Mouse (Mus musculus) kidney, adult 2 months (tissue): ENCODE results near the gene Klf11. TPM values are rescaled to one million over a fixed set of nuclear protein-coding genes. Genes with fewer than 3 reads are reported as not detected.

Experiments used
- DNase-seq: peaks from one replicate; pipeline ENCODE4 v3.0.0; 2021
- H3K27ac ChIP-seq: fragments of 200-500 bp; 2 replicates; pipeline ENCODE4 v1.5.1; 2012; ENCODE audit warnings: low read depth, low read length, control low read depth, inconsistent platforms; ENCODE audit not compliant: insufficient read depth
- H3K27me3 ChIP-seq: fragments of 200-500 bp; replicated peaks from 2 replicates; pipeline ENCODE4 v1.6.1; 2012; ENCODE audit warnings: mild to moderate bottlenecking, moderate library complexity, low read length, inconsistent platforms; ENCODE audit not compliant: control insufficient read depth, insufficient read depth
- H3K36me3 ChIP-seq: fragments of 200-500 bp; 2 replicates; pipeline ENCODE4 v1.6.1; 2012; ENCODE audit warnings: mild to moderate bottlenecking, moderate library complexity, low read length, inconsistent platforms; ENCODE audit not compliant: control insufficient read depth, insufficient read depth
- H3K4me1 ChIP-seq: fragments of 200-500 bp; 2 replicates; pipeline ENCODE4 v1.6.1; 2011; ENCODE audit warnings: low read length; ENCODE audit not compliant: control insufficient read depth, insufficient read depth
- H3K4me3 ChIP-seq: fragments of 200-500 bp; 2 replicates; pipeline ENCODE4 v1.5.1; 2011; ENCODE audit warnings: mild to moderate bottlenecking, low read depth, low read length, control low read depth; ENCODE audit not compliant: insufficient read depth
- CTCF ChIP-seq: fragments of 200-500 bp; conservative IDR thresholded peaks from 2 replicates; pipeline ENCODE4 v1.5.1; 2011; ENCODE audit warnings: low read depth, mild to moderate bottlenecking, control low read depth, low read length, moderate library complexity, mixed read lengths; ENCODE audit not compliant: insufficient read depth, insufficient read length
- POLR2A ChIP-seq: fragments of 200-500 bp; IDR thresholded peaks from one replicate; pipeline ENCODE4 v1.6.1; 2011; ENCODE audit warnings: low read depth, low read length, control low read depth
- WGBS: fragments of 180-500 bp; shearing (Covaris S2); methylation state at CpG from one replicate; pipeline ENCODE4 v1.1.7; 2018; 5-methylcytosine and 5-hydroxymethylcytosine counted together
- polyA plus RNA-seq: library from polyadenylated mRNA; depleted of rRNA; stranded (reverse); fragments of >200 nt; gene quantifications from 2 replicates; pipeline ENCODE4 v1.2.3, GENCODE M21; 2012

The Klf11 gene
- polyA plus RNA-seq, 1 experiment, result 8.5 TPM

DNA sequence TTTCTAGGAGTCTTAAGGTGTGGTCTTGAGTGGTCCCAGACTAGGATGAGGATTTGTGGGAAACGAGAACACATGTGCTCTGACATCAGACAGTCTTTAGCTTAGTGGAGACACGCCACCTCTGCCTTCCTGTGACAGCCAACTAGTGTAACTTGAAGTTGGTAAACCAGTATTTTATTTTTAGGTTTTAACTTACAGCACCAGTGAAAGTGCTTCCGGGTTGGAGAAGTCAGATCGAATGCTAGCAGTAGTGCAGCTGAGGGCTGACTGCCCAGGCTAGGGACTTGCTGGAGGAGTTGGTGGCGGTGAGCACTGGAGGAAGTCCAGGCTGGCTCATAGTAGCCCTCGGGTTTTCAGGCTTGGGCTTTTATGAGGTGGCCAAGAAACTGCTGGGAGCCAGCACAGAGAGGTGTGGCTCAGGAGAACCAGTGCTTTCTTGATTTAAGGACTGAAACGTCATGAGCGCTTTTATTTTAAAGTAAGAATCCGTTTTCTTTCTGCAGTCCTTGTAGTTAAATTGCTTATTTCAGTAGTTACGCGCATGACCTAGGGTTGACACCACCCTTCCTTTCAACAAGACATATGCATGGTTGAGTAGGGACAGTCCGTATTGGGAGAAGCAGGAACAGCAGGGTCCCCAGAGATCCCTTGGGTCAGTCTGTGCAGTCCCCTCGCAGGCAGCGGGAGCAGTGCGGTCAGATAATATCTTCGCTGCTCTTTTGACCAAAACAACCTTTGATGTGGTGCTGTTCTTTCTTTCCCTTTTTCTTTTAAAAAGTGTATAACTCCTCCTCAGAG, 3.2 kb downstream of the Klf11 start:
- TF ChIP-seq POLR2A, result no peak
- no peak for TF ChIP-seq CTCF
- no peak overlapping the region for H3K4me3 ChIP-seq
- H3K27me3 ChIP-seq, result no peaks in the 10 kb centered on the region
- H3K36me3 ChIP-seq, result no peaks in the 10 kb centered on the region
- 58% methylated on average over 16 of the region's 16 CpGs for WGBS
- H3K4me1 ChIP-seq, result peaks cover 26% of the 10 kb centered on the region
- DNase-seq, result no peak
- H3K27ac ChIP-seq, result no peak overlapping the region

- Histone ChIP-seq H3K27ac (no peak overlapping the region), H3K36me3 (no peaks in the 10 kb centered on the region)
These were observed 5.4 kb downstream of the Klf11 start for GRCm38 (mm10) chr12:24656436-24656835.

DNA sequence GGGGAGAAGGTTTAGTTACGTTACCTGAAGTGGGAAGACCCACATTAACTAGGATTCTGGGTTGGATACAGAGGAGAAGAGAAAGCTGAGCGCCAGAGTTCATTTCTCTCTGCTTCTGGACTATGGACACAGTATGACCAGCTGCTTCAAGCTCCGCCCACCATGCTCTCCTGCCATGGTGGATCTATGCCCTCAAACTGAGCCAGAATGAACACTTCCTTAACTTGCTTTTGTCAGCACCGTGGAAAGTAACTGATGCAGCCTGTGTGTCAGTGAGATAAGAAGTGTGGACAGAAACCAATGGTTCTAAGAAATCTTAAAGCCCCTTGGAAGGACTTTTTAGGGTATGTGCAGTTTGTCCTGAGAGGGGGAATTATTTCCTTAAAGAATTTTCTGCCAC, 7.9 kb downstream of the Klf11 start:
- 0 out of 2 replicates have a peak, but pooled peaks cover 1% of the 10 kb centered on the region for H3K36me3 ChIP-seq
- WGBS, result 48% methylated on average over 4 of the region's 4 CpGs
- TF ChIP-seq POLR2A (no peak), CTCF (no peak)
- peaks cover 18% of the 10 kb centered on the region for H3K4me1 ChIP-seq
- no peak overlapping the region for H3K27ac ChIP-seq
- peak; percentile 78 for DNase-seq
- no peak overlapping the region for H3K4me3 ChIP-seq
- H3K27me3 ChIP-seq, result no peaks in the 10 kb centered on the region

More at GRCm38 (mm10) chr12:24656436-24656835, 5.4 kb downstream of the Klf11 start:
- 44% methylated on average over 3 of the region's 3 CpGs for WGBS
- TF ChIP-seq CTCF, result peak; percentile 42
- TF ChIP-seq POLR2A, result no peak
- peak; percentile 63 for DNase-seq
- H3K27me3 ChIP-seq, result no peaks in the 10 kb centered on the region
- H3K4me3 ChIP-seq, result no peak overlapping the region
- H3K4me1 ChIP-seq, result peaks cover 24% of the 10 kb centered on the region

GRCm38 (mm10) chr12:24659923-24660322, 8.8 kb downstream of the Klf11 start:
- Histone ChIP-seq H3K27me3 (no peaks in the 10 kb centered on the region), H3K4me3 (no peak overlapping the region), H3K27ac (no peak overlapping the region), H3K36me3 (0 out of 2 replicates have a peak, but pooled peaks cover 1% of the 10 kb centered on the region), H3K4me1 (peaks cover 20% of the 10 kb centered on the region)
- TF ChIP-seq CTCF, result no peak
- no peak for TF ChIP-seq POLR2A
- 73% methylated on average over 9 of the region's 9 CpGs for WGBS
- no peak for DNase-seq

DNA sequence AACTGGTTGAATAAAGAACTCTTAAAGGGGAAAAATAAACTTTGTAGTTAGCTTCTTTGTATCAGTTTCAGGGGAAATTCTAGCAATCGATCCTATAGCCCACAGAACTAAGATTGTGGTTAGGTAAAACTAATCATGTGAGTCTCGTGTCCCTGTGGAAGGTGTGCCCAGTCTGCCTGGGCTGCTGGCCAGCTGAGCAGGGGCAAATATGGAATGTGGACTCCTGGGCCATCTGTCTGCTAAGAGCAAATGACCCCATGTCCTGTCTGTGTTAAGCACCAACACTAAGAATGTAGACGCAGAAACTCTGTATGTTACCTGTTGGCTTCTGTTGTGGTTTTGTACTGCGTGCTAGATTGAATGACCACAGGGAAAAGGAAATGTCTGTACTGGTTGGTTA, 10.0 kb downstream of the Klf11 start:
- 28% methylated on average over 4 of the region's 4 CpGs for WGBS
- Histone ChIP-seq H3K4me1 (peaks cover 18% of the 10 kb centered on the region), H3K27ac (peak overlapping the region; percentile 83), H3K4me3 (no peak overlapping the region), H3K36me3 (peaks cover 4% of the 10 kb centered on the region; the same call in 1 of the 2 replicates), H3K27me3 (no peaks in the 10 kb centered on the region)
- TF ChIP-seq POLR2A, result no peak
- TF ChIP-seq CTCF, result no peak
- DNase-seq, result peak; percentile 84

DNA sequence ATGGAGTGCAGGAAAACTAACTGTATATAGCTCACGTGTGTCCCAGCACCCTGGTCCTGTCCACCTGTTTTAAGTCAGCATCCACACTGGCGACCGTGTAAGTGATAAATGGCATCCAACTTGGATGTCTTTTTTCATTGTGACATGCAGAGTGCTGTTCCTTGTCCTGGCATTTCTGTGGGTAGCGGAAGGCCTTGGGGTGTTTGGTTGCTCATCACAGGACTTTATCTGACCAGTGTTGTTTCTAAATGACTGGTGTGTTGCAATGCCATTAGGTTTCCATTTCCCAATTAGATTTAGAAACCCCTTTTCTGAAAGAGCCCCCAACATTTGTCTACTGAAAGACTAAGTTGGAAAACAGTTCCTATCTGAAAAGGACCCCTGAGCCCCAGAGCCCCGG, 11.1 kb downstream of the Klf11 start:
- 78% methylated on average over 5 of the region's 5 CpGs for WGBS
- no peak for DNase-seq
- peaks cover 8% of the 10 kb centered on the region; the same call in 1 of the 2 replicates for H3K36me3 ChIP-seq
- no peak overlapping the region for H3K4me3 ChIP-seq
- no peak for TF ChIP-seq POLR2A
- H3K27me3 ChIP-seq, result no peaks in the 10 kb centered on the region
- H3K27ac ChIP-seq, result no peak overlapping the region
- H3K4me1 ChIP-seq, result peaks cover 18% of the 10 kb centered on the region

DNA sequence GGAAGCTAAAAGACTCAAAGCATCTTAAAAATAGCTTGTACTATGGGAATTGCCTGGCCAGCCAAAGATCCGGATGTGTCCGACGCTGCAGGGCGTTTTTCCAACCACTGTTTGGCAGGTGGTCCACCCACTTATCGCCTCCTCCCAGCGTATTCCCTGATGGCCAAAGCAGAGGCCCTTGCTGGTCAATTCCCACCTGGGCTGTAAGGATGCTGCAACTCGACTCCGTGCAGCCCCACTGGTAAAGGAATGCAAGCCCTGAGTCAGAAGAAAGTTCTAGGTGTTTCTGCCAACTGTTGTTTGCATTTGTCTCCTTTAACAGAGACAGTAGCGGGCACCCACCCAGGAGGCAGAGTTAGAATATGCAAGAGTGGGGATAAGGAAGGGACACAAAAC, 29.0 kb downstream of the Klf11 start:
- TF ChIP-seq CTCF (no peak), POLR2A (no peak)
- Histone ChIP-seq H3K4me3 (peak overlapping the region; percentile 80), H3K36me3 (no peaks in the 10 kb centered on the region; the same call in 1 of the 2 replicates), H3K27me3 (no peaks in the 10 kb centered on the region), H3K27ac (peak overlapping the region; percentile 97), H3K4me1 (peaks cover 27% of the 10 kb centered on the region)
- WGBS, result 6% methylated on average over 9 of the region's 9 CpGs
- DNase-seq, result peak; percentile 54
